Mouse (Mus musculus) C2C12 (cell line): ENCODE results near the gene Slc43a2.

Source experiments
- CEBPB ChIP-seq: IDR thresholded peaks from one replicate; pipeline ENCODE4 v1.6.1; 2011; ENCODE audit warnings: low read depth, mild to moderate bottlenecking, control low read depth, moderate library complexity
- CTCF ChIP-seq: IDR thresholded peaks from one replicate; pipeline ENCODE4 v1.5.1; 2011; ENCODE audit not compliant: control insufficient read depth, insufficient read depth, insufficient read length
- MAX ChIP-seq: IDR thresholded peaks from one replicate; pipeline ENCODE4 v1.6.1; 2011; ENCODE audit warnings: mild to moderate bottlenecking, control low read depth
- MYOD1 ChIP-seq: IDR thresholded peaks from one replicate; pipeline ENCODE4 v1.6.1; 2011; ENCODE audit warnings: low read depth; ENCODE audit not compliant: control insufficient read depth, insufficient read length
- MYOG ChIP-seq: IDR thresholded peaks from one replicate; pipeline ENCODE4 v1.6.1; 2011; ENCODE audit not compliant: control insufficient read depth, insufficient read length; ENCODE audit errors: extremely low read depth
- USF1 ChIP-seq: IDR thresholded peaks from one replicate; pipeline ENCODE4 v1.6.1; 2011; ENCODE audit warnings: low read depth, mild to moderate bottlenecking, control low read depth, moderate library complexity

DNA sequence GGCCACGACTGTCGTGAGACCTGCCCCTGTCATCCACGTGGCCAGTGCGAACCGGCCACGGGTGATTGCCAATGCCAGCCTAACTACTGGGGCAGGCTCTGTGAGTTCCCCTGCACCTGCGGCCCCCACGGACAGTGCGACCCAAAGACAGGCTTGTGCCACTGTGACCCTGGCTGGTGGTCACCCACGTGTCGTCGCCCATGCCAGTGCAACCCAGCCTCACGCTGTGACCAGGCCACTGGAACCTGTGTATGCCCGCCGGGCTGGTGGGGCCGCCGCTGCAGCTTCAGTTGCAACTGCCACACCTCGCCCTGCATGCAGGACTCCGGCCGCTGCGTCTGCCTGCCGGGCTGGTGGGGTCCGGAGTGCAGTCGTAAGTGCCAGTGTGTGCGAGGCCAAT, 16.3 kb upstream of the Slc43a2 start:
- TF ChIP-seq CEBPB, result no peak
- TF ChIP-seq CTCF, result no peak
- TF ChIP-seq MYOG, result no peak
- no peak for TF ChIP-seq USF1
- TF ChIP-seq MAX, result no peak
- no peak for TF ChIP-seq MYOD1
